Mouse (Mus musculus) spleen, adult 2 months (tissue): Measurements from ENCODE around the gene Mab21l1. TPM values are rescaled to one million over a fixed set of nuclear protein-coding genes. Genes with fewer than 3 reads are reported as not detected.

Experiments
- DNase-seq, 2 experiments: peaks; one replicate each; pipeline versions ENCODE4 v3.0.0 to v3.0.0-alpha.2; 2012 to 2021; ENCODE audit warnings: low spot score in 2 of 2, low read depth in 1 of 2
- H3K27ac ChIP-seq: fragments of 200-500 bp; 2 replicates; pipeline ENCODE4 v1.5.1; 2012; ENCODE audit warnings: low read length, inconsistent platforms; ENCODE audit not compliant: insufficient read depth
- H3K27me3 ChIP-seq: fragments of 200-500 bp; 2 replicates; pipeline ENCODE4 v1.6.1; 2012; ENCODE audit warnings: mild to moderate bottlenecking, moderate library complexity, low read length, inconsistent platforms; ENCODE audit not compliant: control insufficient read depth, insufficient read depth
- H3K36me3 ChIP-seq: fragments of 200-500 bp; 2 replicates; pipeline ENCODE4 v1.6.1; 2012; ENCODE audit warnings: mild to moderate bottlenecking, low read length, inconsistent platforms; ENCODE audit not compliant: control insufficient read depth, insufficient read depth
- H3K4me1 ChIP-seq: fragments of 200-500 bp; 2 replicates; pipeline ENCODE4 v1.6.1; 2011; ENCODE audit warnings: inconsistent platforms; ENCODE audit not compliant: control insufficient read depth, insufficient read depth, insufficient read length
- H3K4me3 ChIP-seq: fragments of 200-500 bp; 2 replicates; pipeline ENCODE4 v1.5.1; 2011; ENCODE audit warnings: mild to moderate bottlenecking, inconsistent platforms; ENCODE audit not compliant: insufficient read depth, insufficient read length; ENCODE audit errors: extremely low read depth
- CTCF ChIP-seq: fragments of 200-500 bp; IDR thresholded peaks from 2 replicates; pipeline ENCODE4 v1.5.1; 2011; ENCODE audit warnings: mild to moderate bottlenecking, inconsistent platforms; ENCODE audit not compliant: insufficient read depth, insufficient read length, insufficient replicate concordance; ENCODE audit errors: extremely low read depth
- POLR2A ChIP-seq: fragments of 200-500 bp; IDR thresholded peaks from 2 replicates; pipeline ENCODE4 v1.6.1; 2011; ENCODE audit warnings: low read depth, low read length, inconsistent platforms
- WGBS: fragments of 180-500 bp; shearing (Covaris S2); methylation state at CpG from one replicate; pipeline ENCODE4 v1.1.7; 2018; 5-methylcytosine and 5-hydroxymethylcytosine counted together
- polyA plus RNA-seq: library from polyadenylated mRNA; depleted of rRNA; stranded (reverse); fragments of >200 nt; gene quantifications from 2 replicates; pipeline ENCODE4 v1.2.3, GENCODE M21; 2012

Mab21l1 gene
- polyA plus RNA-seq, 1 experiment = not detected

DNA sequence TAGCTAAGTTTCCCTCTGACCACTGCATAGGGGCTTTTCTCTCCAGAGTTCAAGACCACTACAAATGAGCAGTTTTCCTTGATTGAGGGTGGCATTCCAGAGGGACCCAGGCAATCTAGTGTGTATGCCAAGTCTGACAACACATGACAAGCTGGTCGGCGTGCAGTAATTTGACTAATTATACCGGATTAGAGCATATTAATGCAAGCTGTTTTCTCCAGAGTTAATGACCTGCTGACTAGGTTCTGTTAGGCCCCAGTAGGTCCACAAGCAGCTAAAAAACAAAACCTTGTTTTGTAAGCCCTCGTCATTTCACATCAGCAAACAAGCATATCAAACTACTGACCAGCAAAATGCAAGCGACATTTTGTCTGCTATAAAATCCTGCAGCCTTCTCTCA lies 30.9 kb upstream of the Mab21l1 start:
- no peak overlapping the region for H3K27ac ChIP-seq
- WGBS = 87% methylated on average over 5 of the region's 5 CpGs
- no peak for DNase-seq

DNA sequence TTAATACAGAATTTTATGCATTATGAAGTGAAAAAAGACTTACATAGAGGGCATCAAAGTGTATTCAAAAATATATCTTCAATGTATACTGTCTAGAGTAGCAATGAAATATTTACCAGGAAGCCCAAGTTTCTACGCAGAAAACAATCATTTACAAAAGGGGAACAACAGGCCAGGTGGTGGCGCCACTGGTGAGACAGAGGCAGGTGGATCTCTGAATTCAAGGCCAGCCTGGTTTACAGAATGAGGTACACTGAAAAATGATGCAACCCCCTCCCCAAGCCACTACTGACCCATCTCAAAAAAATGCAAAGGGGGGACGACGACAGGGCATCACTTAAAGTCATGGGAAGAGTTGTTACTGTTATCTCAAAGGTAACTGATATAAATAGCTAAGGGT lies 29.8 kb upstream of the Mab21l1 start:
- no peak for TF ChIP-seq CTCF
- TF ChIP-seq POLR2A = no peak

More for the DNA sequence above, 30.9 kb upstream of the Mab21l1 start:
- TF ChIP-seq POLR2A = no peak
- no peak for TF ChIP-seq CTCF
- Histone ChIP-seq H3K4me1 (no peaks in the 10 kb centered on the region), H3K4me3 (no peak overlapping the region), H3K36me3 (no peaks in the 10 kb centered on the region), H3K27me3 (no peaks in the 10 kb centered on the region)

DNA sequence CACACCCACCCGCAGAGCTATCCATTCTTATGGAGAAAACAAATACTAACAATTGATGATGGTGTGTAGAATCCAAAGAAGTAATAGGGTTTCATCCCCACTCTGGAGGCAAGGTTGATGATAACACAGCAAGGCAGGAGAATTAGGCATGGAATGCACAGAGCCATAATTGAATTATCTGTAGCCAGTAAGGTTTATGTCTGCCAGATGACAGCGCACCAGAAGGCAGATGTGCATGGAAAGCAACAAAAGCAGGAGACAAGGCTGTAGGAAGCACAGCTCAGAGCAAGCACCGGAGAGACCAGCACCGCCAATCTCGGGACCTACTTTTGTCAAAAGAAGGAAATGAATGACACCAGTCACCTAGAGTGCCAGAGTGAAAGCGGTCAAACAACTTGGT lies 28.4 kb upstream of the Mab21l1 start:
- Histone ChIP-seq H3K27me3 (no peaks in the 10 kb centered on the region), H3K27ac (no peak overlapping the region), H3K4me3 (no peak overlapping the region), H3K36me3 (no peaks in the 10 kb centered on the region), H3K4me1 (no peaks in the 10 kb centered on the region)
- 90% methylated on average over 6 of the region's 6 CpGs for WGBS
- DNase-seq = no peak
- TF ChIP-seq CTCF (no peak), POLR2A (no peak)

More for the DNA sequence above, 29.8 kb upstream of the Mab21l1 start:
- H3K4me3 ChIP-seq = no peak overlapping the region
- DNase-seq = no peak
- WGBS = 92% methylated on average over 4 of the region's 4 CpGs
- H3K4me1 ChIP-seq = no peaks in the 10 kb centered on the region
- H3K27ac ChIP-seq = no peak overlapping the region
- no peaks in the 10 kb centered on the region for H3K36me3 ChIP-seq
- no peaks in the 10 kb centered on the region for H3K27me3 ChIP-seq

DNA sequence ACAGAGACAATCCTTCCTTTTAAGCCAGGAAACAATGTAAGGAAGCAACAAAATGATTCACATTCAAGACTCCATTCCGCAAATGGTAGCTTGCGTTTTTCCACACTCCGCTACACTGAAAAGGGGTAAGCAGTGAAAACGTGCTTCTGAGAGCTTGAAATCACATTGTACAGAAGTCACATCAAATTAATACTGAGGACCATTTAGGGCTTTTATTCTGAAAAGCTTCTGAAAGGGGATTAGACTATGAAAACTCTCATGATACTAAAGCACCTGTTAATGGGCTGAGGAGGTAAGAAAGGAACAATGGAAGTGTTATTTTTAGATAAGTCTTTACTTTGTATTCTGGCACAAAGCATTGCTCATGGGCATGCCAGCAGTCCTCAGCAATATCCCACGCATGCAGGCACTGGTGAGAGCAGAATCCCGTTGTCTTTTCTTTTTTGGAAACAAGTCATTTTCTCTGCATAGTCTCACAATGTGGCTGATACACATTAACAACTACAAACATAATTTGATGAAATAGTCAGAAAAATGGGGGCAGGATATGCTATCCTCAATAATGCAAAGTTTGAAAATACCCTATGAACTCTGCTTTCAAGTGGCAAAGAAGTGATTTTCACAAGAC lies 27.2 kb upstream of the Mab21l1 start:
- H3K4me3 ChIP-seq = no peak overlapping the region
- H3K27ac ChIP-seq = no peak overlapping the region
- TF ChIP-seq CTCF = no peak
- TF ChIP-seq POLR2A = no peak
- H3K27me3 ChIP-seq = no peaks in the 10 kb centered on the region
- no peaks in the 10 kb centered on the region for H3K4me1 ChIP-seq
- 84% methylated on average over 6 of the region's 6 CpGs for WGBS
- no peak for DNase-seq
- H3K36me3 ChIP-seq = no peaks in the 10 kb centered on the region

DNA sequence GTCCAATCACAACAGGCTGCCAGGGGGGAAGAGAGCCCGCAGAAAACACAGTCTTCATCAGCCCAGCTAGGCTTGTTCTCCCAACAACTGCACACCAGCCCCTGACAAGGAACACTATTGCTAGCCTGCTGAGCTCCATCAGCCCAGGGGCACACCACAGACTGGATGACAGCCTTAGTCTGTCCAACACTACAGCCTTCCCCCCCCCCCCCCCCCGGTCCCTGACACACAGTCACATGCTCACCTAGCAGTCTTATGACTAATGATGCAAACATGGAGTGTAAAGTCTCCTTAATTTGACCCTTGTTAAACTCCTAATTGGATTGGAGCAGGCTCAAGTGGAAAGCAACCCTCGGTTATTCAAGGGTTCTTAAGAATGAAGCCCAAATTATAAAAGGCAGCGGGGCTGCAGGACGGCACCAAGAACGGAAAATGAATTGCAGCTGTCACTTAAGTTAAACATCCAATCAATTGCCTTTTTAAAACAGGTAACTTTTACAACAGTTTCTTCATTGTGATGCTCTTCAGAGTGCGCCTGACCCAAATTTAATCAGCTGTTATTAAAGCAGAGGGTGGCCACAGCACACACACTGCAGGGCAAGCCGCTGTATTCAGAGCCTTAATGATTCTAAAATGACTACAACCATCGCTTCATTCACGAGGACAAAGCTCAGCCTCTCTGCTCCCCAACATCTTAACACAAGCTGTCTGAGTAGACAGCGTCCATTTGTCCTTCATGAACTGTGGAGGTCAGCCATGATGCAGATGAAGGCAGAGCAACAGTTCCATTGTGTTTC lies 26.3 kb upstream of the Mab21l1 start:
- Histone ChIP-seq H3K4me3 (no peak overlapping the region), H3K36me3 (no peaks in the 10 kb centered on the region), H3K27me3 (no peaks in the 10 kb centered on the region), H3K27ac (no peak overlapping the region), H3K4me1 (no peaks in the 10 kb centered on the region)
- no peak for TF ChIP-seq POLR2A
- TF ChIP-seq CTCF = no peak
- DNase-seq = no peak
- WGBS = 91% methylated on average over 11 of the region's 11 CpGs

DNA sequence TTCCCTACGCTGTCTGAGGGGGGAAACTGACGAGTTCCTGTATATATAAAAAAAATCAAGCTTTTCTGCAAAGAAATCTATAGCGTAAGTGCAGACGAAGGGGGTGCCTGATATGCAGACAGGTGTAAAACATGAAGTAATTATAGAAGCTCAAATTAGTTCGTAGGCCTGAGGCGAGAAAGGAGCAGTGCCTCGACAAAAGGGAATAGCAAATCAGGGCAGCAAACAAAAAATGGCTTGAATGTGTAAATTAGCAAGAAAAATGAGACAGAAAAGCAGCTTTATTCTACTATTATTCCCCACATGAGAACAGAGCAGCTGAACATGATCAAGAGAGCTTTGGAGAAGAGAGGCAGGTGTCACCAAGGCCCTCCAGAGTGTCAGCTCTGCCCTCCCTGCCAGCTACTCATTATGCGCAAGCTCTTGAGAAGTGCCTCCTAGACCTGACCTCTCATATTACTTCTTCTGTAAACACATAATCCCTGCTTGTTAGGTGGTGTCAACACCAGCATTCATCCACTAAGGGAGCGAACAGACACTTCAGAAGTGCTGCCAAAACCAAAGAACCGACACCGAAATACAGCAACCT lies 25.6 kb upstream of the Mab21l1 start:
- no peak for TF ChIP-seq POLR2A
- Histone ChIP-seq H3K36me3 (no peaks in the 10 kb centered on the region), H3K4me1 (no peaks in the 10 kb centered on the region), H3K4me3 (no peak overlapping the region), H3K27me3 (no peaks in the 10 kb centered on the region), H3K27ac (no peak overlapping the region)
- DNase-seq = no peak
- WGBS = 93% methylated on average over 11 of the region's 11 CpGs

DNA sequence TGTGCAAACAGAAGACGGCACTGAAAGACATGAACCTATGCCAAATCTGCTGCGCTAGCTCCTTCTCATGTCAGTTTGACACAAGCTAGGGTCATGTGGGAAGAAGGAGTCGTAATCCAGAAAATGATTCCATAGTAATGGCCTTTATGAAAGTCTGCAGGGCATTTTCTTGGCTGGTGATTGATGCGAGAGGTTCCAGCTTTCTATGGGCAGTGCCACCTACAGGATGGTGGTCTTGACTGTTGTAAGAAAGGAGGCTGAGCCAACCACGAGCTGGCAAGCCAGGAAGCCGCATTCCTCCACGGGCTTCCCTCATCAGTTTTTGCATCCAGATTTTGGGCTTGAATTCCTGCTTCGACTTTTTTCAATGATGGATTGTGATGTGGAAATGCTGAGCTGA lies 24.0 kb upstream of the Mab21l1 start:
- H3K27me3 ChIP-seq = no peaks in the 10 kb centered on the region
- no peak overlapping the region for H3K27ac ChIP-seq
- TF ChIP-seq POLR2A (no peak), CTCF (no peak)
- 62% methylated on average over 8 of the region's 8 CpGs for WGBS
- H3K4me1 ChIP-seq = no peaks in the 10 kb centered on the region
- no peaks in the 10 kb centered on the region for H3K36me3 ChIP-seq
- no peak for DNase-seq
- no peak overlapping the region for H3K4me3 ChIP-seq
